Mouse (Mus musculus) bone marrow macrophage, adult 2 months (primary cell): Measurements from ENCODE around the gene Tbx1.

ENCODE experiments used
- CTCF ChIP-seq: IDR thresholded peaks from 2 replicates; pipeline ENCODE4 v1.5.1; 2012; ENCODE audit warnings: low read depth, mild to moderate bottlenecking, low read length, moderate library complexity
- POLR2A ChIP-seq: IDR thresholded peaks from 2 replicates; pipeline ENCODE4 v1.6.1; 2012; ENCODE audit warnings: mild to moderate bottlenecking, low read depth, low read length, borderline replicate concordance

DNA sequence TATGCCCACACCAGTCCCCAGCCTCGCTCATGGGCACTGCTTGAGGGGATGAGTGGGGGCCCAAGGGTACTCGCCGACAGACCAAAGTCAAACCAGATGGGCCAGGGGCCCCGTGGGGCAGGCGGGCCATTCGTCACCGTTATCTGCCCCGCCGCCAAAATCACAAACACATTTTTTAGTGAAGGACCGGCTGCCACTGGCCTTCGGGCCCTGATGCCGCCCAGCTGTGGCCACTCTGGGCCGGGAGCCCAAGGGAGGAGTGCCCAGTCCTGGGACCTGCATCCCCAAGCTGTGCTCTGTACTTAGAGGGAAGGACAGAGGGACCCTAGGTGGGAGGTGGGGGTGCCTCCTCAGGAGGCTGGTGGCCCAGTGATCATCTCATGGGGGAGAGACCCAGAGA is 21.3 kb upstream of the Tbx1 start:
- no peak for TF ChIP-seq POLR2A
- no peak for TF ChIP-seq CTCF
